Mouse (Mus musculus) lung, postnatal 4 days (tissue): Measurements from ENCODE around the gene Nup188.

Source experiments
- DNase-seq, 2 experiments: peaks; one replicate each; pipeline ENCODE4 v3.0.0; 2021

Gene Nup188

GRCm38 (mm10) chr2:30285416-30286181 is 598 bp upstream of the Nup188 start:
- DNase-seq, result no peak

GRCm38 (mm10) chr2:30287027-30287373 is 803 bp downstream of the Nup188 start:
- no peak for DNase-seq

- DNase-seq, result no peak
These were observed 13.3 kb downstream of the Nup188 start for GRCm38 (mm10) chr2:30299525-30299924.

GRCm38 (mm10) chr2:30299966-30300365 is 13.8 kb downstream of the Nup188 start:
- DNase-seq, result no peak

- DNase-seq, result no peak
These were observed 19.9 kb downstream of the Nup188 start for GRCm38 (mm10) chr2:30306087-30306486.

- DNase-seq, result no peak
These were observed 23.2 kb downstream of the Nup188 start for GRCm38 (mm10) chr2:30309351-30309750.

- DNase-seq, result no peak
These were observed 25.3 kb downstream of the Nup188 start for GRCm38 (mm10) chr2:30311481-30311880.

GRCm38 (mm10) chr2:30316136-30316535 is 29.9 kb downstream of the Nup188 start:
- no peak for DNase-seq

GRCm38 (mm10) chr2:30316955-30317354 is 30.8 kb downstream of the Nup188 start:
- no peak for DNase-seq

GRCm38 (mm10) chr2:30319260-30319659 is 33.1 kb downstream of the Nup188 start:
- DNase-seq, result no peak

- no peak for DNase-seq
These were observed 36.9 kb downstream of the Nup188 start for GRCm38 (mm10) chr2:30323111-30323510.

GRCm38 (mm10) chr2:30325296-30325695 is 39.1 kb downstream of the Nup188 start:
- no peak for DNase-seq

GRCm38 (mm10) chr2:30327276-30327675 is 41.1 kb downstream of the Nup188 start:
- DNase-seq, result no peak

- no peak for DNase-seq
These were observed 42.6 kb downstream of the Nup188 start for GRCm38 (mm10) chr2:30328791-30329190.

GRCm38 (mm10) chr2:30335324-30335723 is 49.1 kb downstream of the Nup188 start:
- no peak for DNase-seq

GRCm38 (mm10) chr2:30336174-30336915 is 50.1 kb downstream of the Nup188 start:
- no peak for DNase-seq

- no peak for DNase-seq
These were observed 51.0 kb downstream of the Nup188 start for GRCm38 (mm10) chr2:30337179-30337578.

- DNase-seq, result no peak
These were observed 55.9 kb downstream of the Nup188 start for GRCm38 (mm10) chr2:30342061-30342460.

GRCm38 (mm10) chr2:30342544-30342943 is 56.3 kb downstream of the Nup188 start:
- DNase-seq, result no peak

- peak; percentile 26 to 62 for DNase-seq
These were observed 57.5 kb downstream of the Nup188 start for GRCm38 (mm10) chr2:30343601-30344137.

GRCm38 (mm10) chr2:30345971-30346676 is 59.9 kb downstream of the Nup188 start:
- DNase-seq, result no peak

- DNase-seq, result no peak
These were observed 63.0 kb downstream of the Nup188 start for GRCm38 (mm10) chr2:30349196-30349595.

GRCm38 (mm10) chr2:30351149-30351548 is 65.0 kb downstream of the Nup188 start:
- DNase-seq, result no peak
